Mouse (Mus musculus) thymus, adult 2 months (tissue): ENCODE results near the gene Eif3c.

Source experiments
- CTCF ChIP-seq: fragments of 200-500 bp; IDR thresholded peaks from 2 replicates; pipeline ENCODE4 v1.5.1; 2012; ENCODE audit warnings: mild to moderate bottlenecking, control low read depth, low read length, moderate library complexity, borderline replicate concordance; ENCODE audit not compliant: control insufficient read depth, poor library complexity, insufficient read depth; ENCODE audit errors: extremely low read depth
- POLR2A ChIP-seq: fragments of 200-500 bp; IDR thresholded peaks from 2 replicates; pipeline ENCODE4 v1.6.1; 2012; ENCODE audit warnings: mild to moderate bottlenecking, low read length, control low read depth, moderate library complexity; ENCODE audit not compliant: control insufficient read depth, poor library complexity, insufficient read depth; ENCODE audit errors: extremely low read depth

GRCm38 (mm10) chr7:126556635-126557034, 9.6 kb downstream of the Eif3c start:
- TF ChIP-seq POLR2A, result no peak
- no peak for TF ChIP-seq CTCF
